Mouse (Mus musculus): ENCODE measurements around the gene Scn10a.

Scn10a gene

DNA sequence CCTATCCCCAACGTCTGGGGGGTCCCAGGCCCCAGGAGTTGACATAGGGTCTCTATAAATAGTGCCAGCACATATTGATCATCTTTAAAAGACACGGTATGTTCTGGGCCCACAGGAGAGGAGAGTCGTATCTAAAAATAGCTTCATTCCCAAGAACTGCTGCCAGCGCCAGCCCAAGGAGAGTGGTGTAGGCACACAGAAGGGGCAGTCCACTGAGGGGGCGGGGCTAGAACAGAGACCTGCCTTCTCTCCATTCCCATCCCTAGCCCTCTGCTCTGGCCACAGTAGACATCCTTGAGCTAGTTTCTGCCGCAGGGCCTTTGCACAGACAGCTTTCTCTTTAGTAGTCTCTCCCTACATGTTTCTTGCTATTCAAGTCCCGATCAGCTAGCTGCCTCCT lies 144.8 kb downstream of the Scn10a start:
- no peak for DNase-seq (ENCODE audit: low spot score)

DNA sequence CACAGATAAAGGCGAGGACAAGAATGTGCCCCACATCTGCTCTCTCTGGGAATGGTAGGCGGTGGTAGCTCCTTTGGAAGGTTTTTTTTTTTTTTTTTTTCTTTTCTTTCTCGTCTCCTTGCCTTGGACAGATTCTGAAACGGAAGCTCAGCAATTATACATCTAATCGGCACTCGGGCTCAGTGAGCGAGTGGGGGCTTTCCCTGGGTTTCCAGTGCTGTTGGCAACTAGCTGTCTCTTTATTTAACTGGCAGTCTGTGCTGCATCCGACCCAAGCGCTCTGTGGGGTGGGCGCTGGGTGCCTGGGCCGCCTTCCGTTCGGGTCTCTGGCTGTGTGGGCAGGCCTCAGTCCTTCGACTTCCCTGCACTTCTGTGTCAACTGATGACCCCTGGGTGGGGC lies 146.1 kb downstream of the Scn10a start:
- DNase-seq (ENCODE audit: low spot score): no peak

DNA sequence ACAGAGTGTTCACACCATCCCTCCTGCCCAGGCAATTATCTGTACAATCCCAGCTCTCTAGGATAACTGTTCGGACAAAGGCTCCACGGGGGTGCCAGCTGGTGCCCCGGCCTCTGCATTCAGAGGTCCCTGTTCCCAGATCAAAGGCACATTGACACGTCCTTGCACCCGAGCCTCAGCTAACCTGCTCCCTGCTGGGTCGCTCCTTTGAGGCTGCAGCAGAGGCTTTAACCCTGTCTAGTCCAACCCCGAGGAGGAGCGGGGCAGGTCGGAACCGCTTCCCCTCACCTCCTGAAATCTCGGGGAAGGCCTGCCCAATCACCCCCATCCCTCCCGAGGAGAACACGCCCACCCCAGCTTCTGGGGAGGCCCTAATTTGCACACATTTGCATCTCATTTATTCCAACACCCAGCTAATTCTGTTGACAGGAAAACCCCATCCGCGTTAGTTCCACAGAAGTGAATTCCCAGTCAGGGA lies 147.7 kb downstream of the Scn10a start:
- no peak for DNase-seq (ENCODE audit: low spot score)

DNA sequence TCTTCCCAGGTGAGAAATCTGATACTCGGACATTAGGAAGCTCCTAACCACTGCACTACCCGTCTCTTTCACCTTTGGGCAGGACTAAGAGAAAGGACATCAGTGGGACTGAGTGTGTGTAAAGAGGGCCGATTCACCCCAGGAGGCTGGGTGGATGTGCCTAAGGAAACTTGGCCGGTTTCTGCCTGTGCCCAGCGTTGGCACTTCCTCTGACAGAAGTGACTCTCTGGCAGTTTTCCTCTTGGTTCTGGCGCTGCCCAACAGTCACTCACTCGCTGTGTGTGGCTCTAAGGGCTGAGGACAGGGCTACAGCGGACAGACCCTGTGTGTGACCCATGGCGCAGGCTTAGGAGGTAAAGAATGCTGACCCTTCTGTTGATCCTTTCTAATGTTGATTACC lies 148.5 kb downstream of the Scn10a start:
- DNase-seq (ENCODE audit: low spot score): no peak

DNA sequence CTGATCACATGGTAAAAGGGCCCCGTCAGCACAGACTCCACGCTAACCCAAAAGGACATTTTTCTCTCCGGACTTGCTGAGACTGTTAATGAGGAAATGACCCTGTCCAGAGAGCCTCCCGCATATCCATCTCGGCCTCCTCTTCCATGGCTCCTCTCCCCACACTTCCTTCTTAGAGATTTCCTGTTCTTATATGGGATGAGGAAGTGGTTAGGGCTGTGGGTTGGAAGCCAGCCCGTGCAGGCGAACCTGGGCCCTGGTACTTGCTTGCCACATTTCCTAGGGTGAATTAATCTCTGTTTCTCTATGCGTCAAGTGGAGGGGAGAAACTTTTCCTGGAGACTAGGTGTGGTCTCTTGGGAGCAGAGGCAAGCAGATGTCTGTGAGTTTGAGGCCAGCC lies 150.4 kb downstream of the Scn10a start:
- no peak for DNase-seq (ENCODE audit: low spot score)

DNA sequence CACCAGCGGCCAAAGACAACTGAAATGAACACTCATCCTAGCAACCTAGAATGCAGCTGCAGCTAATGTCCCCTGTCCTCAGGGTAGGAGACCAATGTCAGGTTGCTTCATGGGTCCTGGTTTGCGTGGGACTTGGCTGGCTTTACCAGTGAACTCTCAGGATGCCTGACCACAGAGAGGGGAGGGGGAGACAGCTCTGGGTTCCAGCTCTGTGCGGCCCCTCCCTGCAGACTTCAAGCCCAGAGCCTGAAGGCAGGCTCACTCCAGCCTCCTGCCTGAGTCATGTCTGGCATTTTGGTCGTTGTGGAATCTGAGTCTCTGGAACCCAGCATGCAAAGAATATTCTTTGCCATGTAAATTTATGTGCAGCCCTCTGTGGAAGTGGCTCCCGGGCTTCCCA lies 151.3 kb downstream of the Scn10a start:
- DNase-seq (ENCODE audit: low spot score): no peak

DNA sequence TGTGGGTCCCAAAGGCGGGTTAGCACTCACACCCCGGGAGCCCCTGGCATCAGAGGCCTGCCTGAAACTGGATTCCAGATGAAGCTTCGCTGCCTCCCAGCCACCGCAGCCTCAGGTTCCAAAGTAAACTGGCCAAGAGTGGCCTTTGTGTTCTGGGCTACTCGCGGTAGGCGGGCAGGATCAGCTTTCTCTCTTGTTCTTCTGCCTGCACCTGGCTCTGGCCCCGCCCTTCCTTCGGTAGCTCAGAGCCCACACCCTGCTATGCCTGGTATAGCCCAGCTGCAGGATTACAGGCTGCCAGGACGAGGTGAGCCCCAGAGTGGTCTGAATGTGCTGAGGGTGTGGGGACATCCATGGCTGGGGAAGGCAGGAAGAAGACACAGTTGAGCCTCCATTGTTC lies 152.9 kb downstream of the Scn10a start:
- DNase-seq (ENCODE audit: low spot score): no peak

DNA sequence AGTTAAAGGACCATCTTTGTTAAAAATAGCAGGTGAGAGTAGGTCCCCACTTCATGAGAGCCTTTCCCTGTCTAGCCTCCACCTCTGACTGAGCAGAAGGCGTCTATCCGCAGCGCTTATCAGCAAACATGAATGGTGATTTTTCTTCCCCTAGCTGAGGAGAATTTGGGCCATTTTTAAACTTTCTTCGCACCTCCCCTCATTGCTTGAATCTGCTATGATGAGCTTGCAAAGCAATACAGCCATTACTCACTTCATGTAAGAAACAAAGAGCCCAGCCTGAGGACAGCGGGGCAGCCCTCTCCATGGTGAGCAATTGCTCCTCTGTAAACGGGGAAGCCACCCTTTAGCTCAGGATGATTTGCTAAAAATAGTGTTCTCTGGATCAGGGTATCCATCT lies 154.3 kb downstream of the Scn10a start:
- no peak for DNase-seq (ENCODE audit: low spot score)

DNA sequence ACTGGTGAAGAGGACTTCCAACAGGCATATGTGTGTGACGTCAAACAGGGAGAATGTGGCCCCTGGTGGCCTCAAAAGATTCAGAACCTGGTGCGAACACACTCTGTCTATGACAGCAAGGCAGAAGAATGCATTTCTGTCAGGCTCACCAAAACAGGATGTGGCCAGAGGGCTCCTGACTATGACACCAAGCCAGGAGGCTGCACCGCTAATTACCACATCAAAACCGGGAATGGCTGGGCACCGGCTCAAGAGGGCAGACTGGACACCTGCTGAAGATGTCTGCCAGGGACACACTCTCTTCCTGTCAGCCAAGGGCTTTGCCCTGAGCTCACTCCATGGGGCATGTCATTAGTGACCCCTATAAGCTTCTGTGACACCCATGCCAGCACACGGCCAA lies 155.5 kb downstream of the Scn10a start:
- DNase-seq (ENCODE audit: low spot score): no peak

DNA sequence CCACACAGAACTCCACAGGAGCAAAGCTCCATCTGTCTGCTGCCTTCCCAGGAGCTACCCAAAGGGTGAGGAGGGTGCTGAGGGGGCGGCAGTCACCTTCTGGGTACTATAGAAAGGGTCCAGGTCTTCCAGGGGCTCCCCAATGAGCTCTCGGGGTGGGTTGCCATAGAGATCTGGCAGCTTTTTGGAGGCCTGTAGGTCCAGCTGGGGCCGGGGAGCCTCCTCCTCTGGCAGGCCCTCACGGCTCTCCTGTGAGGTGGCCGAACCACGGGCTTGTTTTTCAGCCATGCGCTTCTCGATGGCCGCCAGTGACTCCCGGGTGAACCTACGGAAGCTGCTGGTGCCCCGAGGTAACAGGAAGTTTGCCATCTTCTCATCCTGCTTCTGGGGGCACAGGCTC lies 156.9 kb downstream of the Scn10a start:
- no peak for DNase-seq (ENCODE audit: low spot score)

DNA sequence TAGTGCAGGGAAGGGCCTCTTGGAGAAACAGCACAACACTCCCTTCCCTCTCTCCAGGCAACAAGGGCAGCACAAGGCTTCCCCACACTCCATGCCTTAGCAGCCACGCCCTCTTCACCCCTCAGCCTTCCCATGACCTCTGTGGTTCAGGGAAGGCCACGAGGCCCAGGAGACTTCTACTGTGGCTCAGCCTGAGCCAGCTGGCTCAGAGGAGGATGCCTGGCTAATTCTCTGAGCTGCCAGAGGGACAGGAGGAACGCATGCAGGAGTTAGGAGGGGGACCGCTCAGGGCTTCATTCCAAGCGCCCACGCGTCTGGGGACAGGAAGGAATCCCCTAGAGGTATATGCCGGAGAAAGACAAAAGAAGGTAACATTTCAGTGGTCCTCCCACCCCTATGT lies 157.4 kb downstream of the Scn10a start:
- DNase-seq (ENCODE audit: low spot score): no peak

DNA sequence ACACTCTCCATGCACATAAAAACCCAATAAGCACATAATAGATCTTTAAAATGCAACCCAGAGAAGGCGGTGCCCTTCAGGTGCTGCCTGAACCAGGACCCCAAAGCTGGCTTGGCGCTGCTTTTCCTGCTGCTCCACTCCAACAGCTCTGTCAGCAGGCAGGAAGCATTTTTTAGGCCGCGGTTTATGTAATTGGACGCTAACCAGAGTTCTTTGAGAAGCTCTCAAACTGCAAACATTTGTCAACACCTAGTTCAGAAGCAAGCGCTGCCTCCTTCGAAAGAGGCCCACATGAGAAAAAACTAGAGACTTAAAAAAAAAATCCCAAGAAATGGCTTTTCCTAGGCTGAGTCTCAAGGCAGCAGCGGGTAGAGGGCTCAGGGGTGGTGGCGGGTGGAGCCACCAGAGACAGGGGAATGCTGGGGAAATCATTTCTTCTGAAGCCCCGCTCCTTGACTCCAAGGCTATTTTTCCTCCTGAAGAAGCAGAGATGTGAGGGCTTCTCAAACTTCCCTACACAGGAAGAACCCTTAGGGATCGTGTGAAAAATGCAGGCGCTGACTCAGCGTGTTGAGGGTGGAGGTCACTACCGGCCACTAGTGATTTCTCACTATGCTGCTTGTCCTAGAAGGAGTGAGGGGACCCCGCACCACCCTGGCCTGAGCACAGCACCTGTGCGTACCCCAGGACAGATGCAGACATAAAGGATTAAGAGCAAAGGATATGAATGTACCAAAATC lies 159.4 kb downstream of the Scn10a start:
- no peak for DNase-seq (ENCODE audit: low spot score)

All from ovary, adult 18-20 months (tissue).